Mouse (Mus musculus): ENCODE results near the gene Slc10a7. TPM values are rescaled to one million over a fixed set of nuclear protein-coding genes. Genes with fewer than 3 reads are reported as not detected.

Gene Slc10a7
- polyA plus RNA-seq, 1 experiment = not detected

GRCm38 (mm10) chr8:78659617-78660187 is 150.6 kb downstream of the Slc10a7 start:
- Histone ChIP-seq H3K4me1 (ENCODE audit: control insufficient read depth, insufficient read depth, low read length) (no peaks in the 10 kb centered on the region), H3K27ac (ENCODE audit: insufficient read depth, low read depth, low read length) (no peak overlapping the region), H3K4me3 (ENCODE audit: insufficient read depth, low read depth, low read length) (no peak overlapping the region)
- WGBS = 99% methylated on average over 3 of the region's 3 CpGs
- no peak for TF ChIP-seq POLR2A (IDR thresholded peaks at IDR 0.05; ENCODE audit: insufficient read depth, low read depth, low read length)
- no peak for TF ChIP-seq CTCF (IDR thresholded peaks at IDR 0.05; ENCODE audit: insufficient read depth, low read depth, low read length)

GRCm38 (mm10) chr8:78664306-78664940 is 155.3 kb downstream of the Slc10a7 start:
- WGBS = 93% methylated on average over 12 of the region's 12 CpGs

GRCm38 (mm10) chr8:78667399-78667798 is 158.3 kb downstream of the Slc10a7 start:
- WGBS = 93% methylated on average over 5 of the region's 5 CpGs

More at GRCm38 (mm10) chr8:78664306-78664940, 155.3 kb downstream of the Slc10a7 start:
- H3K27ac ChIP-seq (ENCODE audit: insufficient read depth, low read depth, low read length) = no peak overlapping the region
- no peak for TF ChIP-seq POLR2A (IDR thresholded peaks at IDR 0.05; ENCODE audit: insufficient read depth, low read depth, low read length)
- TF ChIP-seq CTCF (IDR thresholded peaks at IDR 0.05; ENCODE audit: insufficient read depth, low read depth, low read length) = no peak
- H3K4me1 ChIP-seq (ENCODE audit: control insufficient read depth, insufficient read depth, low read length) = no peaks in the 10 kb centered on the region
- no peak overlapping the region for H3K4me3 ChIP-seq (ENCODE audit: insufficient read depth, low read depth, low read length)

GRCm38 (mm10) chr8:78668206-78668605 is 159.1 kb downstream of the Slc10a7 start:
- WGBS = 94% methylated on average over 5 of the region's 5 CpGs
- Histone ChIP-seq H3K4me1 (ENCODE audit: control insufficient read depth, insufficient read depth, low read length) (no peaks in the 10 kb centered on the region), H3K27ac (ENCODE audit: insufficient read depth, low read depth, low read length) (no peak overlapping the region), H3K4me3 (ENCODE audit: insufficient read depth, low read depth, low read length) (no peak overlapping the region)
- TF ChIP-seq POLR2A (IDR thresholded peaks at IDR 0.05; ENCODE audit: insufficient read depth, low read depth, low read length) (no peak), CTCF (IDR thresholded peaks at IDR 0.05; ENCODE audit: insufficient read depth, low read depth, low read length) (no peak)

More at GRCm38 (mm10) chr8:78667399-78667798, 158.3 kb downstream of the Slc10a7 start:
- H3K4me3 ChIP-seq (ENCODE audit: insufficient read depth, low read depth, low read length) = no peak overlapping the region
- H3K4me1 ChIP-seq (ENCODE audit: control insufficient read depth, insufficient read depth, low read length) = no peaks in the 10 kb centered on the region
- no peak overlapping the region for H3K27ac ChIP-seq (ENCODE audit: insufficient read depth, low read depth, low read length)
- TF ChIP-seq CTCF (IDR thresholded peaks at IDR 0.05; ENCODE audit: insufficient read depth, low read depth, low read length) (no peak), POLR2A (IDR thresholded peaks at IDR 0.05; ENCODE audit: insufficient read depth, low read depth, low read length) (no peak)

DNA sequence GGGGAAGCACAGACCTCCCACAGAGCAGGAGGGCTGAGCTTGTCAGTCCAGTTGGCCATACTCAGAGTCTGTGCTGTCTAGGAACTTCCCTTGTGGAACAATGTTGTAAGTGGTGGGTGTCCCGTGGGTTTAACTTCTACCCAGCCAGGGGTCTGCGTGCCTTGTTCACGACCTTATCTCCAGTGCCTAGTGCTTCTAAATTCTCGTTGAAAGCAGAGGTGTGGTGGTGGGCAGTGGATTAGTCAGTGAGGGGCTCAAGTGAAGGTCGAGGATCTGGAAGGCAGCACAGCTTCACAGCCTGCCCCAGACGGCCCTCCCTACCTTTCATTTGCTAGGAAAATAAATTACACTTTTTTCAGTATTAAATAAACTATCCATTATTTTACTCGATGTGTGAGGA is 161.1 kb downstream of the Slc10a7 start:
- Histone ChIP-seq H3K4me1 (ENCODE audit: control insufficient read depth, insufficient read depth, low read length) (no peaks in the 10 kb centered on the region), H3K27ac (ENCODE audit: insufficient read depth, low read depth, low read length) (no peak overlapping the region), H3K4me3 (ENCODE audit: insufficient read depth, low read depth, low read length) (no peak overlapping the region)
- 92% methylated on average over 7 of the region's 7 CpGs for WGBS
- TF ChIP-seq CTCF (IDR thresholded peaks at IDR 0.05; ENCODE audit: insufficient read depth, low read depth, low read length) (no peak), POLR2A (IDR thresholded peaks at IDR 0.05; ENCODE audit: insufficient read depth, low read depth, low read length) (no peak)

DNA sequence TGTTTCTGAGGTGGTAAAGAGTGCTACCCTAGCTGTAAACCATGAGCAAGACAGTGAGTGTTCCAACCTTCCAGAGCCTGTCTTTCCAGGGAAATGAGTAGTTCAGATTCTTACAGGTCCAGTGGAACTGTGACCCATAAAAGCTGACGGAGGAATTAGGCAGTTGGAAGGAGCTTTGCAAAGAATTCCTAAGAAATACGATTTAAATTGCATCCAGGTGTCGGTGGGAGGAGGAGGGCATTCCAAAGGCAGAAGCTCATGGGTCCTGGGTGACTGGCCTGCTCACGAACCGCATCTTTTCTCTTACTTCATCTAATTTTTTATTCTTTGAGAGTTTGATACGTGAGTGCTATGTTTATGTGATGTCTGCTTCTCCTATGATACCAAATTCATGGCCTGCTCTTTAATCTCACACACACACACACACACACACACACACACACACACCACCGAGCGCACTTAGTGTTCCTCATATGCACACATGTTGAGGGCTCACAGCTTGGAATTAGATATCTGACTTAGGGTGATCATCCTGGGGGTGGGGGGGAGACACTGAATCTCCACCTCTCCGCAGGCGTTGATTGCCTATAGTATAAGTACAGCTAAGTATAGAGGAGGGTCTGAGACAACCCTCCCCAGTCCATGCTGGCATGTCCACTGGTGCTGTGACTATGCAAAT is 169.5 kb downstream of the Slc10a7 start:
- WGBS = 85% methylated on average over 10 of the region's 10 CpGs
- no peak overlapping the region for H3K4me3 ChIP-seq (ENCODE audit: insufficient read depth, low read depth, low read length)
- TF ChIP-seq CTCF (IDR thresholded peaks at IDR 0.05; ENCODE audit: insufficient read depth, low read depth, low read length) (no peak), POLR2A (IDR thresholded peaks at IDR 0.05; ENCODE audit: insufficient read depth, low read depth, low read length) (no peak)
- no peak overlapping the region for H3K27ac ChIP-seq (ENCODE audit: insufficient read depth, low read depth, low read length)
- no peaks in the 10 kb centered on the region for H3K4me1 ChIP-seq (ENCODE audit: control insufficient read depth, insufficient read depth, low read length)

DNA sequence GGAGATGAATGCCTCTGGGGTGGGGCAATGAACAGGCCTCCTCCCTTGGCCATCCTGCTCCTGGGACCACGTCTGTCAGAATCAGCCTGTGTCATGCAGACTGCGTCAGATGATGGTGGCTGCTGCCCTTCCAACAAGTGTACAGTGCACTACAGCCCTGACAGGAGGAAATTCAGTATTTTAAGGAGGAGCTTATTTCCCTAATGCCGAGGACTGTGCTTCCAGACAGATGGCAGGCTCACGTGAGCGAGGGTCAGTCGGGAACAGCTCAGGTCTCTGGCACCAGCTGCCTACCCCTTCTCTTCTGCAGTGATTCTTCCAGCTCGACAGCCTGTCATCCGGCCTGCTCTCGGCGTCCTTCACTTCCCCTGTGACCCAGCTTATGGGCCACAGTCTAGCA is 181.6 kb downstream of the Slc10a7 start:
- 77% methylated on average over 10 of the region's 10 CpGs for WGBS
- no peak for TF ChIP-seq CTCF (IDR thresholded peaks at IDR 0.05; ENCODE audit: insufficient read depth, low read depth, low read length)
- TF ChIP-seq POLR2A (IDR thresholded peaks at IDR 0.05; ENCODE audit: insufficient read depth, low read depth, low read length) = no peak
- Histone ChIP-seq H3K4me3 (ENCODE audit: insufficient read depth, low read depth, low read length) (no peak overlapping the region), H3K4me1 (ENCODE audit: control insufficient read depth, insufficient read depth, low read length) (no peaks in the 10 kb centered on the region), H3K27ac (ENCODE audit: insufficient read depth, low read depth, low read length) (no peak overlapping the region)

DNA sequence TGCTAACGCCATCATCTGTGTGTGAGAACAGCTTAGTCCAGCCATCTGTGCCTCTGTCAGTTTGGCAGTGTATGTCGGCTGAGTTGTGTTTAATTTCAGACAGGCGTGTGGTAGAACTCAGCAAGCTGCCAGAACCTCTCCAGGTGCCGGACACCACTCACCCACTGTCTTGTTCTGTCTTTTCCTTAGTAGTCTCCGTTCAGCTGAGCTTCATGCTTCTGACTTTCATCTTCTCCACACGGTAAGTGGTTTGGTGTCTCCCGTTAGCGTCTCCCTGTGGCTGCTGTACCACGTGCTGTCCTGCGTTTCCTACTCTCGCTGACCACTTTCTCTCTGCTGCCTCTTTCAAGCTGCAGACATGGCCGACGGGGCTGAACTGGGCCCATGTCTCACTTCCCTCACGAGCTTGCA is 189.2 kb downstream of the Slc10a7 start:
- TF ChIP-seq CTCF (IDR thresholded peaks at IDR 0.05; ENCODE audit: insufficient read depth, low read depth, low read length) (no peak), POLR2A (IDR thresholded peaks at IDR 0.05; ENCODE audit: insufficient read depth, low read depth, low read length) (no peak)
- Histone ChIP-seq H3K4me3 (ENCODE audit: insufficient read depth, low read depth, low read length) (no peak overlapping the region), H3K4me1 (ENCODE audit: control insufficient read depth, insufficient read depth, low read length) (no peaks in the 10 kb centered on the region), H3K27ac (ENCODE audit: insufficient read depth, low read depth, low read length) (no peak overlapping the region)
- WGBS = 96% methylated on average over 14 of the region's 14 CpGs

Data from olfactory bulb, adult 2 months (tissue).